Mouse (Mus musculus): Measurements from ENCODE around the gene Ogfr.

Gene Ogfr

GRCm38 (mm10) chr2:180589123-180589831 is at the start of gene Ogfr:
Gene Ogfr (plus strand): TSS chr2:180589245.
- DNase-seq: peak; percentile 89

DNA sequence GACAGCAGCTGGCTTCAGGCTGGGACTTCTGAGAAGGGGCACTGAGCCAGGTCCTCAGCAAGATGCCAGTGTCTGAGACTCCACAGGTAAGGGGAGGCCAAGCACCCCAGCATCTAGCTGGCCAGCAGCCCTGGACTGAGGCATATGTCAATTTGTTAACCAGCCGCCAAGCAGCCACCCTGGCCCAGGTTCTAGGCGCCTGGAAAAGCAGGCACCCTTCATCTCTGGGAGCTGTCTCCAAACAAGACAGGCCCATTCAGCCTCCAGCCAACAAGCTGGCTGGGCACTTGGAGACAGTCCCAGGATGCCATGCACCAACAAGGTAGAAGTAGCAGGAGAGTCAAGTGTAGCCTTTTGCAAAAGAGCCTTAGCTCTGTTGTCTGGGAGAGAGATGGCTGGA is 45.4 kb upstream of the Ogfr start:
- no peak for DNase-seq

DNA sequence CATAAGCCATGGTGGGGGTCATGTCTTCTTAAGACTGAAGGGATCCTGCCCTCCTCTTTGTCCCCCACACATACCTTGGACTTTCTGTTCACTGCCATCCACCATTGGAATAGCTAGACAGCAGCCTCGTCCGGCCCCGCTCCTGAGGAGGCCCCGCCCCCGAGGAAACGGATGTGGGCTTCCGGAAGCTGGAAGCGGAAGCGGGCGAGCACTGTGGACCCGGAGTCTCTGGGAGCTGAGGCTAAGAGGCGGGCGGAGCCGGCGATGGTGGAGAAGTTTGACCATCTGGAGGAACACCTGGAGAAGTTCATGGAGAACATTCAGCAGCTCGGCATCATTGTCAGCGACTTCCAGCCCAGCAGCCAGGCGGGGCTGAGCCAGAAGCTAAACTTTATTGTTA is 44.0 kb upstream of the Ogfr start:
- DNase-seq: no peak

- DNase-seq: no peak
Observed at GRCm38 (mm10) chr2:180547384-180548106, 41.5 kb upstream of the Ogfr start.

DNA sequence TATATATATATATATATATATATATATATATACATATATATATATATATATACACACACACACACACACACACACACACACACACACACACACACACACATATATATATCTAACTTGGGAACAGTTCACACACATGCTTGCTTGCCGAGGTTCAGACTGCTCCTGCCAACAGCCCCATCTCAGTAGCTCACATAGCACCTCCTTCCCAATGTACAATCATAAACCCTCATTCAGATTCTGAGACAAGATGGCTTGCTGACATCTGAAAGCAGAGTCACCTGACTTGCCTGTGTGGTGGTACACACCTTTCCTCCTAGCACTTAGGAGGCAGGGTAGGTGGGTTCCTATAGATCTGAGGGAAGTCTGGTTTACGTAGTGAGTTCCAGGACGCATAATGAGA is 36.7 kb upstream of the Ogfr start:
- no peak for DNase-seq

GRCm38 (mm10) chr2:180555219-180555618 is 33.8 kb upstream of the Ogfr start:
- no peak for DNase-seq

GRCm38 (mm10) chr2:180556470-180556869 is 32.6 kb upstream of the Ogfr start:
- DNase-seq: no peak

DNA sequence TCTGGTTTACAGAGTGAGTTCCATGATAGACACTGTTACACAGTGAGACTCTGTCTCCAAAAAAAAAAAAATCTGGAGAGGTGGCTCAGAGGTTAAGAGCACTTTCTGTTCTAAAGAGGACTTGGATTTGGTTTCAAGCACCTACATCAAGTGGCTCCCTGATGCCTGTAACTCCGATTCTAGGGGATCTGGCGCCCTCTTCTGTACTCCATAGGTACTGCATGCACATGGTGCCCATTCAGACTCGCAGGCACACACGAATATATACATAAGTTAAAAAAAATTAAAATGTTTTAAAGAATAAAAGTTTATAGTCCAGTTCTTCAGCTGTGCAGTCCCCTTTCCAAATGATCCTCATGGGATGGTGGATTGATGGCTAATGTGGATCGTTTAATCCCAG is 28.8 kb upstream of the Ogfr start:
- DNase-seq: no peak

GRCm38 (mm10) chr2:180562146-180562545 is 26.9 kb upstream of the Ogfr start:
- no peak for DNase-seq

DNA sequence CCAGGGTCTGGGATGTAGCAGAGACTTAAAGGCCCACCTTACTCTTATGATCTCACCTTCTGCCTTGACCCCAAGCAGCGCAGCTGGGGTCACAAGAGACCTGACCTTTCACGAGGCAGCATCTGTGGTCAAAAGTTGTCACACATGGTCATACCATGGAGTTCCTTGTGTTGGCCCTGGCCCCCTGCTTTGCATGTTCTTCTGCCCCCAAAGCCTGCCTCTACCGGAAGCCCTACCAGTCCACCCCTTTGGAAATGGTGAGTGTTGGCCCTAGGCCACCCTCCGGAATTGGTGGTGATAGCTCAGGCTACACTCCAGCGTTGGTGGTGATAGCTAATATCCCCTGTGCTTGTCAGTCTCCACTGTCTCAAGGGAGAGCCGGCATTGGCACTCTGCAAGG is 25.7 kb upstream of the Ogfr start:
- DNase-seq: no peak

DNA sequence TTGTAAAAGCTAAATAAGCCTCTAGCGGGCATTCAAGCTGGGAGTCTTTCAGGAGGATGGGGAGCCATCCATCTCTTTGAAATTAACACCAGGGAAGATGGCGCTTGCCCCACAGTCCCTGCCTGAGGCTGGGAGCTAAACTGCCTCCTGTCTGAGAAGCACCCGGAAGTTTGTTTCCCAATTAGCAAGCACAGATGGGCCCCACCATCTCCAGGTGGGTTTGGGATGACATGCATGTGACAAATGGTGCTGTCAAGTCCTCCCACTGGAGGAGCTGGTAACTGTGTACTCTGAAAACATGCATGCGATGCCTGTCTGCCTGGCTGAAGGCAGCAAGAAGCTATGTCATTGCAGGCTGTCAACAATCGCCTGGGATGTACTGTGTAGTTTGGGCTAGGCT is 25.2 kb upstream of the Ogfr start:
- no peak for DNase-seq

- peak; percentile 63 for DNase-seq
Observed at GRCm38 (mm10) chr2:180566240-180566913, 22.7 kb upstream of the Ogfr start.

- peak; percentile 70 for DNase-seq
Observed at GRCm38 (mm10) chr2:180569028-180569643, 19.9 kb upstream of the Ogfr start.

GRCm38 (mm10) chr2:180576482-180576881 is 12.6 kb upstream of the Ogfr start:
- DNase-seq: no peak

- DNase-seq: peak; percentile 74
Observed at GRCm38 (mm10) chr2:180578686-180579085, 10.4 kb upstream of the Ogfr start.

DNA sequence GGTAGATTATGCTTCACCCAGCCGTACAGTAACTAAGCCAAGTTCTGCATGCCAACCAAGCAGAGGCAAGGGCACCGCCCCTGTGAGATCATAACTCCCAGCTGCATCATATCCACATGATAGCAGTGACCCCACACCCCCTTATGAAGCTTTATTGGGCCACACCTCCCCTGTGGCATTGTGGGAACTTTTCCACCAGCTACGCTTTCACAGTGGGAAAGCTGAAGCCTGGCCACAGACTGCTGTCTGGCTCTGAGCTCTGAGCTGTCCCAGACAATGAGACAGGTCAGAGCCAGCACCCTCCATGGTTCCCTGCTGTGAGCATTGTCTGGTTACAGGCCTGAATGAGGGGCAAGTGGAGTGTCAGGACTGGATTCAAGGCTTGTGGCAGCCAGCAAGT is 8.0 kb upstream of the Ogfr start, which contains the start of gene Mrgbp:
TSS of gene Mrgbp (plus strand) at position 303 of the 400 bp plus-strand sequence.
- DNase-seq: no peak

DNA sequence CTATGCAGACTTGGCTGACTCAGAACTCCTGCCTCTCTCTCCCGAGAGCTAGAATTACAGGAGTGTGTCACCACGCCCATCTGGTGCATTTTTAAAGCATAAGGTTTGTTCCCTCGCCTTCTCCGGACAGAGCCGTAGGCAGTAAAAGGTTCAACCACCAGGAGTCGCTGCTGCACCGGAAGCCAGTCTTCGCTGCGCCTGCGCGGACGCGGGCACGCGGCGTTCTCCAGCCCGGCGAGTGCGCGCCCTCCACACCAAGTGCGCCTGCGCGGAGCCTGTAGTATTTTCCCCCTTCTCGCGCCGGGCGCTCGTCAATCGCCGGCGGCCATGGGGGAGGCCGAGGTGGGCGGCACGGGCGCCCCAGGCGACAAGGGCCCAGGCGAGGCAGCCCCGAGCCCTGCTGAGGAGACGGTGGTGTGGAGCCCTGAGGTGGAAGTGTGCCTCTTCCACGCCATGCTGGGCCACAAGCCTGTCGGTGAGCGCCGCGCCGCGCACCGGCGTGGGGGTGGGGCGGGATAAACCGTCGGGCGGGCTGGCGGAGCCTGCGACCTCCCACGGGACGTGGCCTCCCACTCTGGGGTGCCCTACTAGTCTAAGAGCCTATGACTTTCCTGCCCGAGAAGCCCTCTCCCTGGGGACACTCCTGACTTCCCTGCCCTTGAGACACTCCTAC is 6.4 kb upstream of the Ogfr start:
- peak; percentile 98 for DNase-seq

DNA sequence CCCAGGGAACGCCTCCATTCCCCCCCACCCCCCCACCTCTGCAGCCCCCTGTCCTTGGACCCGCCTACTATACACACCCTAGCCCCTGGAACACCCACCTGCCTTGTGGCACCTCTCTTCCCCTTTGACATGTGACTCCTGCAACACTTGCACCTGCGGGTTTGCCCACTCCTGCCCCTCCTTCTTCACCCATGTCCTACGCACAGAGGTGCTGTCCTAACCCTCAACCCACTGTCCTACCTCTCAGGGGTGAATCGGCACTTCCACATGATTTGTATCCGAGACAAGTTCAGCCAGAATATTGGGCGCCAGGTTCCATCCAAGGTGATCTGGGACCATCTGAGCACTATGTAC is 5.9 kb upstream of the Ogfr start:
- peak; percentile 24 for DNase-seq

- DNase-seq: no peak
Observed at GRCm38 (mm10) chr2:180588736-180589122, 316 bp upstream of the Ogfr start.

- no peak for DNase-seq
Observed at GRCm38 (mm10) chr2:180597490-180597889, 8.4 kb downstream of the Ogfr start, which contains the start of gene Col9a3. Gene Col9a3 (plus strand): TSS chr2:180597790.

GRCm38 (mm10) chr2:180598157-180598705 is 9.2 kb downstream of the Ogfr start:
- no peak for DNase-seq

GRCm38 (mm10) chr2:180600569-180601021 is 11.6 kb downstream of the Ogfr start:
- DNase-seq: no peak
